Mouse (Mus musculus): ENCODE results near the gene Ssbp4. TPM values are rescaled to one million over a fixed set of nuclear protein-coding genes. Genes with fewer than 3 reads are reported as not detected.

Gene Ssbp4
- total RNA-seq (2021): 10 to 100 TPM; 49.6 to 60.7 TPM
- long read RNA-seq, experiment 1, transcript Ssbp4-201 (17 exons, 1,475 nt): major isoform, 24 of 80 reads
- long read RNA-seq, experiment 1, partial matches to known transcripts: 6 of 80 reads
- long read RNA-seq, experiment 1, other reads (novel, unspliced or antisense): 50 of 80 reads
- long read RNA-seq, experiment 2, transcript Ssbp4-201 (17 exons, 1,475 nt): major isoform, 24 of 88 reads
- long read RNA-seq, experiment 2, partial matches to known transcripts: 13 of 88 reads
- long read RNA-seq, experiment 2, other reads (novel, unspliced or antisense): 51 of 88 reads

GRCm38 (mm10) chr8:70608749-70609367, at the start of gene Ssbp4:
Ssbp4 (minus strand) TSS chr8:70608872.
- no peak for DNase-seq (ENCODE audit: low spot score in 2 of 2)

GRCm38 (mm10) chr8:70657739-70658138, 49.1 kb upstream of the Ssbp4 start:
- no peak for DNase-seq (ENCODE audit: low spot score in 2 of 2)

DNA sequence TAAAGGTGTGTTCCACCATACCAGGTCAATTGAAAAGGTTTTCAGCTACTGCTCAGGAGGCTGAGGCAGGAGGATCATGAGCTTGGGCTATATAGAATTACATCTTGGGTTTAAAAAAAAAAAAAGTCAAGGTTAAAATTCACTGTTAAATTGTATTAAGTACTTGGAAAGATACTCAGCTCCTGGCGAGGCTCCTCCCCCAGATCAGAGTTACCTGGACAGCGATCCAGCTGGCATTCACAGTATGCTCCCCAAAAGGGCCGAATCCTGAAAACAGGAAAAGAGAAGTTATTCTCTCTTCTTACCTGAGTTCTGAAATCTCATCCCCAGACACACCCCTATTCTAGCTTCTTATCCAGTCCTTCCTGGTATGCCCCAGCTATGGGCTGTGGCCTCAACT, 48.5 kb upstream of the Ssbp4 start:
- no peak for DNase-seq (ENCODE audit: low spot score in 2 of 2)

DNA sequence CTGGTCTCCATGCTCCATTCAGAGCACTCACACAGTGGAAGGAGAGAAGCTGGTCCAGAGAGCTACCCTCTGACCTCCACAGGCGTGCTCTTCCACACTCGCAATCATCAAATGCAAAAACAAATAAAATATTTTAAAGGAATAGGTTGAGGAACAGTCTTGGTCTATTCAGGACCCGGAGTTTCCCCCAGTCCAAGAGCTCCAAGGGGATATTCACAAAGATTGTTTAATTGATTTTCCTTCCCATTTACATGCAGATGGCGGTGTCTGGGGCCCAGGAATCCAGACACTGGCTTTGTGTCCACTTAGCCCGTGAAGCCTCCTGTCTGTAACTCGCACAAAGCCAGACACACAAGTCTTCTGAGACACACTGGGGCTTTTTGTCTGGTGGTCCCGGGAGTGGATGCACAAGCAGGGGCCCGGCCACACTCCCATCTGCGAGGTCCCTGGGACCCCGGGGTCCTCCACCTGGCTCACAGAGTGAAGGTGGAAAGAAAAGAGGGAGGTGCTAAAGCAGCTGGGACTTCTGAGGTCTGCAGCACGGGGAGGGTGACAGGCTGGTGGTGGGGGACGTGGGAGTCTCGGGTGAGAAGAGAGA, 47.6 kb upstream of the Ssbp4 start:
- DNase-seq (ENCODE audit: low spot score in 2 of 2): no peak

GRCm38 (mm10) chr8:70655469-70655868, 46.8 kb upstream of the Ssbp4 start:
- DNase-seq (ENCODE audit: low spot score in 2 of 2): no peak

- no peak for DNase-seq (ENCODE audit: low spot score in 2 of 2)
These were observed 45.4 kb upstream of the Ssbp4 start for GRCm38 (mm10) chr8:70654121-70654520.

- no peak for DNase-seq (ENCODE audit: low spot score in 2 of 2)
These were observed 44.6 kb upstream of the Ssbp4 start for GRCm38 (mm10) chr8:70653226-70653625.

- no peak for DNase-seq (ENCODE audit: low spot score in 2 of 2)
These were observed 41.7 kb upstream of the Ssbp4 start for GRCm38 (mm10) chr8:70650351-70650750.

- DNase-seq (ENCODE audit: low spot score in 2 of 2): peak in 1 of 2 experiments; percentile 64
These were observed 40.7 kb upstream of the Ssbp4 start for GRCm38 (mm10) chr8:70649324-70649723.

DNA sequence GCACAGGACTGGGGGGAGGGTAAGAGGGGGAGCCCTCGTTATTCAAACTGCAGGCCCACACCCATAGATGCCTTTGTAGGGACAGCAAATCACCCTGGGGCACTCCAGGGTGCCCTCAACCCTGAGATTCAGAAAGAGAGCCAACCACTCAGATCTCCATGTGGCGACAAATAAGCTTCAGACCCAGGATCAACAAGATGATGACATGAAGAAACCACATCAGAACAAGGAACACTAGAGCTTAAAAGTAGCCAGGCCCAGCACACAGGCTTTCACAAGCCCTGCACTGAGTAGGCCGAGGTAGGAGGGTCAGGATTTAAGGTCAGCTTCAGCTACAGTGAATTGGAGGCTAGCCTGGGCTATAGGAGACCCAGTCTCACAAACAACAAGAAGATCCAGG, 40.2 kb upstream of the Ssbp4 start:
- DNase-seq (ENCODE audit: low spot score in 2 of 2): no peak

DNA sequence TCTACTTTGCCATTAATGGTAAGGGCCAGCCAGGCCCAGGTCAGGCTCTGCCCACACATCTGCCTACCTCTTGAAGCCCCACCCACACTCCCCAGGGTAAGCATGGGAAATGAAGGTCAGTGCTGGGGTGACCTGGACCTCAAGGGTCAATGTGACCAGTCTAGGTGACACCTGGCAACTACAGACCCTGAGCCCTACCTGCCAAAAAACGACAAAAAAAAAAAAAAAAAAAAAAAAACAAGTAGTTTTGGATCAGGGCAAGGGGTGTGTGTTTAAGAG, 39.4 kb upstream of the Ssbp4 start:
- no peak for DNase-seq (ENCODE audit: low spot score in 2 of 2)

DNA sequence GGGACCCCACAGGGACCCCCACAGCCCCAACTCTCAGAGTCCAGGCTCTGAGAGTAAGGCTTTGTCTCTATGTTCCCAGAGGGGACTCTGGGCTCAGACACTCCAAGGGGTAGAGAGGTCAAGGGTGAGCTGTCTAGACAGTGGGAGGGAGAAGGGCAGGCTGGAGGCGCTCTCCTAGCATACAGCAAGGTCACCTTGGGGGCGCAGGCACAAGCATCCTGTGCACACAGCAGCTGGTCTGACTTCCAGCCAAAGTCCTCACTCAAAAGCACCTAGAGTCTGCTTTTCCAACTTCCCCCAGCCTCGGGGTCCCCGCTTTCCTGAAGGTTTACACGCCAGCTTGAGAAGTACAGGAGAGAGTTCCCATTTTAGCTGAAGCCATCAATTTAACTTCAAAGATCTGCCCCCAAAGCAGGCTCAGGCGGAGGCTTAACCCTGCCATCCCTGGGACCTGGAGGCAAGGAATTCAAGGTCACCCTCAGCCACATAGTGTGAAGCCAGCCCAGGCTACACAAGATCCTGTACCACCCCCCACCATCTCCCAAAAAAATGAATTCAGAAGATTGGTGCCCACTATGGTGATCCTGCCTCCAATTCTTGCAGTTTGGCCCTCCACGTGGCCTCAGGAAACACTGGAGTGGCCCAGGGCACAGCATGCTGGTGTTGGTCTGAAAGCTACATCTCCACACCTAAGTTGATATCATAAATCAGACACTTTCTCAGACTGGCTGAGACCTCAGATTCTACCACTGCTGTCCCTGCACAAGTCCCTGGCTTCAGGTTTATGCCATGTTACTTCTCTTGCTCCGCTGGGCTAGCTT, 38.9 kb upstream of the Ssbp4 start:
- DNase-seq (ENCODE audit: low spot score in 2 of 2): no peak

- no peak for DNase-seq (ENCODE audit: low spot score in 2 of 2)
These were observed 38.1 kb upstream of the Ssbp4 start for GRCm38 (mm10) chr8:70646775-70647174.

DNA sequence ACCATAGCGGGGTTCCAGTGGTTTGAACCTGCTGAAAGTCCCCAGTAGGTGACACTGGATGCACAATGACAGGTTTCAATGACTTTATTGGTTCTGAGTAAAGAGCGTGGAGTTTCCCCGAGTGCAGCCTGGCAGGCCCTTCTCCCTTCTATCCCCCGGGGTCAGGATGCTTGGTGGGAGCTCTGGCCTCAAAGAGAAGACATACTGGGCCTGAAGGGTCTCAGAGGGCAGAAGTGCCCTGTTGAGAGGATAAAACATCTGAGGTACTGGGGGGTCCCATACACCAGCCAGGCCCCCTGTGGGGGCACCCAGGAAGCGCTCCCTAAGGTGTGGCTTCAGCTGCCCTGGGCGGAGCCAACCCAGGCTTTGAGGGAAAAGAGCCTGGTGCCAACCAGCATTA, 37.7 kb upstream of the Ssbp4 start:
- no peak for DNase-seq (ENCODE audit: low spot score in 2 of 2)

- no peak for DNase-seq (ENCODE audit: low spot score in 2 of 2)
These were observed 37.0 kb upstream of the Ssbp4 start for GRCm38 (mm10) chr8:70645501-70646224.

- no peak for DNase-seq (ENCODE audit: low spot score in 2 of 2)
These were observed 35.4 kb upstream of the Ssbp4 start for GRCm38 (mm10) chr8:70644065-70644464.

DNA sequence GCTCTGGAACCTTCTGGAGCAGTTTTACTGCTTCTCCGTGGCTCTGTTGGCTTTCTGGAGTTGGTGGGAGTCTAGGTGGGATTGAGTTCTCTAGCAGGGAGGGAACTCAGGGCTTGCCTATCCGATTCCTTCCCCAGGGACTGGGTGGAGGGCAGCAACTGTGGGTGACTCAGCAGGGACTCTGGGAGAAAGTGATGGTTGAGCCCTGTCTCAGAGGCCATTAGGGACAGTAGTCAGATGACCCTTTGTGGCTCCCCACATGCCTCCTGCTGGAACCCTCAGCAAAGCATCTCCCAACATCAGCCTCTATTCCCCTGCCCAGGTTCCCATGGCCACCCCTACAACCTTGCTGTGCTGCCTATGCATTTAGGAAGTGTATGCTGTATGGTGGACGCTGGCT, 34.3 kb upstream of the Ssbp4 start:
- no peak for DNase-seq (ENCODE audit: low spot score in 2 of 2)

GRCm38 (mm10) chr8:70638752-70639151, 30.1 kb upstream of the Ssbp4 start:
- DNase-seq (ENCODE audit: low spot score in 2 of 2): no peak

DNA sequence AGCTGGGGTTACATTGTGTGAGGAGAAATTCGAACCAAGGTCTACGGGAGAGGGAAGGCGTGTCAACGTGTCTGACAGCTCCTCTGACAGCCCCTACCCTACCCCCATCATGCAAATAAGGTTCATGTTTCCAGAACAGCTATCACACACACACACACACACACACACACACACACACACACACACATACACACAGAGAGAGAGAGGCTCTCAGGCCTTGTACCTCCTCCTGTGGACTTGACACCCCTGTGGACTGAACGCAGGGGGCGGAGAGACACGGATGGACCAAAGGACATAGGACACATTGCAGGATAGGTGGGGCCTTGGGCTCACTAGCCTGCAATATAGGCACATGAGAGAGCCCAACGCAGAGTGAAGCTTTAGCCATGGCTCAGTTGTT, 28.2 kb upstream of the Ssbp4 start:
- DNase-seq (ENCODE audit: low spot score in 2 of 2): no peak

DNA sequence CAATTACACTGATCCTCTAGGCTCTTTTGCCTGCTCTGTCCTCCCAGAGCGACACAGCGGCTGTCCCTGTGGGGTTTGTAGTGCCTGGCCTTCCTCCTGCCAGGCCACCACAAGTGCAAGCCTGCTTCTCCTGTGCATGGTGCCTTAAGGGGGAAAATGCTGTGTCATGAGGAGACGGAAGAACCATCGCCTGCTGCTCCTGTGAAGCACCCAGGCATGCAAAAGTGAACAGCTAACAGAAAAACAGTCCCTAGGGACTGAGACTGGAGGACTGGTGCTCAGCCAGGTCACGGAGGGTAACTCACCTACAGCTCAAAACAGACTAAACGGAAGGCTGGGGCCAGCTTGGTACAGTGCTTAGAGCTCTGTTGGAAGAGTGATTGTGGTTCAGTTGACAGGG, 26.9 kb upstream of the Ssbp4 start:
- no peak for DNase-seq (ENCODE audit: low spot score in 2 of 2)

GRCm38 (mm10) chr8:70634066-70634465, 25.4 kb upstream of the Ssbp4 start:
- DNase-seq (ENCODE audit: low spot score in 2 of 2): peak in 1 of 2 experiments; percentile 67
